Mouse (Mus musculus): ENCODE data around the gene Catsper1.

- TF ChIP-seq CTCF (IDR thresholded peaks at IDR 0.05; ENCODE audit: low read depth, low read length) = no peak
- TF ChIP-seq POLR2A (IDR thresholded peaks at IDR 0.05; ENCODE audit: borderline replicate concordance, low read depth, low read length) = no peak
Observed at GRCm38 (mm10) chr19:5390416-5390815, 54.9 kb downstream of the Catsper1 start.
